Mouse (Mus musculus) heart, embryonic 10.5 days (tissue): ENCODE results near the gene E2f2. TPM values are rescaled to one million over a fixed set of nuclear protein-coding genes. Genes with fewer than 3 reads are reported as not detected.

ENCODE experiments used
- DNase-seq: peaks from one replicate; pipeline ENCODE4 v3.0.0-alpha.2; 2017; ENCODE audit warnings: low spot score
- H3K27ac ChIP-seq: fragments of 300-500 bp; sonication (generic); 2 replicates; pipeline ENCODE4 v1.5.1; 2016; ENCODE audit warnings: mild to moderate bottlenecking
- H3K27me3 ChIP-seq: fragments of 300-500 bp; sonication (generic); 2 replicates; pipeline ENCODE4 v1.6.1; 2016; ENCODE audit warnings: mild to moderate bottlenecking; ENCODE audit not compliant: poor library complexity, insufficient read depth, severe bottlenecking
- H3K36me3 ChIP-seq: fragments of 300-500 bp; sonication (generic); 2 replicates; pipeline ENCODE4 v1.6.1; 2016; ENCODE audit warnings: mild to moderate bottlenecking, moderate library complexity
- H3K4me1 ChIP-seq: fragments of 300-500 bp; sonication (generic); 2 replicates; pipeline ENCODE4 v1.6.1; 2016; ENCODE audit warnings: mild to moderate bottlenecking
- H3K4me3 ChIP-seq: fragments of 300-500 bp; sonication (generic); 2 replicates; pipeline ENCODE4 v1.5.1; 2016; ENCODE audit warnings: mild to moderate bottlenecking, moderate library complexity
- H3K9me3 ChIP-seq: fragments of 300-500 bp; sonication (generic); 2 replicates; pipeline ENCODE4 v1.6.1; 2016; ENCODE audit warnings: mild to moderate bottlenecking, moderate library complexity
- WGBS: fragments of 180-500 bp; shearing (Covaris S2); methylation state at CpG from one replicate; pipeline ENCODE4 v1.1.7; 2016; 5-methylcytosine and 5-hydroxymethylcytosine counted together
- polyA plus RNA-seq: library from polyadenylated mRNA; unstranded; fragments of >200 nt; fragmentation: Nextera tagmentation; extraction: Ambion mirVana; gene quantifications from 2 replicates; pipeline ENCODE4 v1.2.1, GENCODE M21; 2016

The E2f2 gene
- polyA plus RNA-seq, 1 experiment from 2014 or later: 6.3 TPM

DNA sequence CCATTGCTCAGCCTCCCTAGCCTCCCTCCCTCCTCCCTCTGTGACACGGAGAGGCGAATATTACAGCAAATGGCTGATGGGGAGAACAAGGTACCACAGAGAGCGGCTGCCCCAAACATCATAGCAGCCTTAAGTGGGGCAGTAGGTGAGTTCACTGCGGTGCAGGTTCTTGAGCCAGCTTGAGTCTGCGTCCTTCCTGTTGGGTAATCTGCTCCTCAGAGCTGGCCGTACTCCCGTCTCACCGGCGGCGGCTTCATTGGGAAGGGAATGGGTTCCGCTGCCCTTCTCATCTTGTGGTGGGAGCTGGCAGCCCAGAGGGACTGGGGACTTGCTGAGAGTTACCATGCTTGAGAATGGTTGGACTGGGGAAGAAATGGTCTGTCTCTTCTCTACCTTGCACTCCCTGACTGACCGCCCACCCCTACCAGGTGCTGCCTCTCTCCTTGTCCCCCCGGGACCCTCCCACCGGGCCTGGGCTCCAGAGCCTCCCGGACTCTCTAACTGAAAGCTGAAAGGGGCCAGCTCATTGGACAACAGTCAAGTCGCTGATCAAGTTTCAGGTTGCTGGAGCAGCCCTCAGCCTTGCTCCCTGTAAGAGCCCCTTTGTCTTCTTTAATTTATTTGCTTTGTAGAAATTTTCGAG lies 48.1 kb downstream of the E2f2 start:
- no peaks in the 10 kb centered on the region for H3K36me3 ChIP-seq
- H3K4me3 ChIP-seq: peak overlapping the region; percentile 47
- no peaks in the 10 kb centered on the region for H3K9me3 ChIP-seq
- DNase-seq: no peak
- peaks cover 45% of the 10 kb centered on the region for H3K4me1 ChIP-seq
- H3K27me3 ChIP-seq: peaks cover 36% of the 10 kb centered on the region
- WGBS: 5% methylated on average over 17 of the region's 17 CpGs
- peak overlapping the region; percentile 32; the same call in 1 of the 2 replicates for H3K27ac ChIP-seq

DNA sequence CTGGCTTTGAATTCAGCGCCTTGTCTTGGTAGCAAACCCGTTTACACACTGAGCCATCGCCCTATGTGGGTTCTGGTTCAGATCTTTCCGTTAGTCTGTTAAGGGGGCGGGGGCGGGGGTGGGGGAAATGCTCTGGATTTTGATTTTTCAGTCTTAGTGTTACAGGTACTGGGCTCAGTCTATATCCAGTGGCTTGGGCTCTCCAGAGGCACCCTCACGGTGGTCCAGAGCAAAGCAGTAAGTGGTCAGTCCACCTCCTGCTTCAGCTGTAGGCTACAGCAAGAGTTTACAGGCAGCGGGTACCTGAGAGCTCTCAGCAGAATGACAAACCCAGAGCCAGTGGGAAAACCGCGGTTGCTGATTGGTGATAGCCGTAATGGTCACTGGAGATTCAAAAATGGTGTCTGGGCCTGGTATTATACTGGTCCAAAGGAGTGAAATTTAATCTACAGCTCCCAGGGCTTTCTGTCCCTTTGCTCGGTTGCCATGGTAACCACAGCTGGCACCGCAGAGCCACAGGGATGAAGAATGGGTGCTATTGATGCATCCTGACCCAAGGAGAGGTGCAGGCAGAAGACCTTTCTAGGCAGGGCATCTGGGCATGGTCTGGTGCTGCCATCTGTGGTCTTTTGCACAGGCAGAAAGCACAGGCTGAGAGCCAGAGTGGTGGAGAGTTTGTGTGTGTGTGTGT lies 51.5 kb downstream of the E2f2 start:
- Histone ChIP-seq H3K27me3 (peaks cover 31% of the 10 kb centered on the region), H3K36me3 (no peaks in the 10 kb centered on the region), H3K27ac (no peak overlapping the region), H3K9me3 (no peaks in the 10 kb centered on the region), H3K4me3 (no peak overlapping the region), H3K4me1 (peaks cover 43% of the 10 kb centered on the region)
- DNase-seq: no peak
- 69% methylated on average over 13 of the region's 13 CpGs for WGBS

GRCm38 (mm10) chr4:136224240-136224559 lies 52.0 kb downstream of the E2f2 start:
- peaks cover 42% of the 10 kb centered on the region for H3K4me1 ChIP-seq
- no peaks in the 10 kb centered on the region for H3K36me3 ChIP-seq
- no peak overlapping the region for H3K27ac ChIP-seq
- H3K4me3 ChIP-seq: no peak overlapping the region
- H3K27me3 ChIP-seq: peaks cover 26% of the 10 kb centered on the region
- DNase-seq: no peak
- WGBS: 68% methylated on average over 5 of the region's 5 CpGs
- H3K9me3 ChIP-seq: no peaks in the 10 kb centered on the region

DNA sequence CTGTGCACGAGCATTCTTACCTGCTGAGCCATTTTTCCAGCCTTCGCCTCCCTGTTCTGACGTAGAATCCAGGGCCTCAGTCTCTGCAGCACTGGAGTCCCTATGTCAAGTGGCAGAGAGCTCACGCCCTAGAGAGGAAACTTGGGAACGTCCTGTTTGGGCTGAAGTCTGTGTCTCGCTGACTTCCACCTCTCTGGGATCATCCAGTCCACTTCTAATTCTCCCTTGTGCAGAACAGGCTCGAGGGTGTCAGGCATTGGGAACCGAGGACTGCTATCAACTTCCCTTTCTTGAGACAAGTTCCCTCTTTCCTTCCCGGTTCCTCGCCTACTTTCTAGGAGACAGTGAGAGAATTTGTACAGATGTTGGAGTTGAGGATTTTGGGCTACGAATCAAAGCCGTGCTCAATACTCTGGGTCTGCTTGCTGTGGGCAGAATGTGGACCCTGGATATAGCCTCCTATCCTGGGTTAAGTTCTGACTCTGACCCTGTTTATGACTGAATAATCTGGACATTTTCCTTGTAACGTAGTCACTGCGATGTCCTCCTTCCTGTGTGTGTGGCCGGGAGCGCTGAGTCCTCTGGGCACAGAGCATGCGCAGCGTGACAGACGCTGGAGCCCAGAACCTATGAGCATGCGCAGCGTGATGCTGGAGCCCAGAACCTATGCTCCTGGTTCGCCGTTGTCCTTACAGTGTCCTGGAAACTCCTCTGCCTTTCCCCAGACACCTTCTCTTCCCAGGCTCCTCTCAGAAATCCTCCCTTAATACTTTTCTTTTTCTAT lies 52.7 kb downstream of the E2f2 start:
- H3K27me3 ChIP-seq: peaks cover 20% of the 10 kb centered on the region
- H3K36me3 ChIP-seq: no peaks in the 10 kb centered on the region
- no peak for DNase-seq
- 76% methylated on average over 23 of the region's 23 CpGs for WGBS
- H3K27ac ChIP-seq: no peak overlapping the region
- no peaks in the 10 kb centered on the region for H3K9me3 ChIP-seq
- peaks cover 35% of the 10 kb centered on the region for H3K4me1 ChIP-seq
- no peak overlapping the region for H3K4me3 ChIP-seq

GRCm38 (mm10) chr4:136227408-136227807 lies 55.2 kb downstream of the E2f2 start:
- Histone ChIP-seq H3K27ac (no peak overlapping the region), H3K4me1 (peaks cover 25% of the 10 kb centered on the region), H3K27me3 (peaks cover 7% of the 10 kb centered on the region; the same call in 1 of the 2 replicates), H3K36me3 (no peaks in the 10 kb centered on the region), H3K4me3 (no peak overlapping the region), H3K9me3 (no peaks in the 10 kb centered on the region)
- DNase-seq: no peak
- 59% methylated on average over 7 of the region's 7 CpGs for WGBS

GRCm38 (mm10) chr4:136228640-136229039 lies 56.4 kb downstream of the E2f2 start:
- peaks cover 15% of the 10 kb centered on the region for H3K27me3 ChIP-seq
- no peak for DNase-seq
- 65% methylated on average over 5 of the region's 5 CpGs for WGBS

GRCm38 (mm10) chr4:136238669-136239068 lies 66.5 kb downstream of the E2f2 start:
- no peak overlapping the region for H3K27ac ChIP-seq
- H3K36me3 ChIP-seq: 0 out of 2 replicates have a peak, but pooled peaks cover 10% of the 10 kb centered on the region
- peaks cover 33% of the 10 kb centered on the region for H3K4me1 ChIP-seq
- WGBS: 11% methylated on average over 13 of the region's 13 CpGs
- H3K9me3 ChIP-seq: no peaks in the 10 kb centered on the region
- peak overlapping the region; percentile 33 for H3K4me3 ChIP-seq
- H3K27me3 ChIP-seq: peaks cover 81% of the 10 kb centered on the region
- DNase-seq: no peak

More at GRCm38 (mm10) chr4:136228640-136229039, 56.4 kb downstream of the E2f2 start:
- Histone ChIP-seq H3K36me3 (no peaks in the 10 kb centered on the region), H3K27ac (no peak overlapping the region), H3K9me3 (no peaks in the 10 kb centered on the region), H3K4me3 (no peak overlapping the region), H3K4me1 (peaks cover 24% of the 10 kb centered on the region)

DNA sequence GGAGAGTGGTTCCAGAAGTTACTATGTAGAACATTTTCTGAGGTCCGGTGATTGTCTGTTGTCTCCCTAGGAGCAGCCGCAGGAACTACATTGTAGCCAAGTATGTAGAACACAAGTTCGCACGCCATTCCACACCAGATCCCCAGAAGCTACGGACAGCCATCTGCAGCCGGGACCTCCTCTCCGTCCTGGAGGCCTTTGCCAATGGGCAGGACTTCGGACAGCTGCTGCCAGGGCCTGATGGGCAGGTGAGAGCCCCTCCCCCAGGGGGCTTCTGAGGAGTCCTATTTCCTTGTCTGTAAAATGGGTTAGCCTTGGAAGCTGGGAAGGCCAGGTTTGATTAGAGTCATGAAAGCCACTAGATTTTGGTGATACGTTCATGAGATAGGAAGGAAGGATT lies 66.9 kb downstream of the E2f2 start:
- 59% methylated on average over 9 of the region's 9 CpGs for WGBS
- no peaks in the 10 kb centered on the region for H3K9me3 ChIP-seq
- no peak overlapping the region for H3K4me3 ChIP-seq
- peaks cover 81% of the 10 kb centered on the region for H3K27me3 ChIP-seq
- H3K4me1 ChIP-seq: peaks cover 34% of the 10 kb centered on the region
- 0 out of 2 replicates have a peak, but pooled peaks cover 9% of the 10 kb centered on the region for H3K36me3 ChIP-seq
- DNase-seq: no peak
- no peak overlapping the region for H3K27ac ChIP-seq

DNA sequence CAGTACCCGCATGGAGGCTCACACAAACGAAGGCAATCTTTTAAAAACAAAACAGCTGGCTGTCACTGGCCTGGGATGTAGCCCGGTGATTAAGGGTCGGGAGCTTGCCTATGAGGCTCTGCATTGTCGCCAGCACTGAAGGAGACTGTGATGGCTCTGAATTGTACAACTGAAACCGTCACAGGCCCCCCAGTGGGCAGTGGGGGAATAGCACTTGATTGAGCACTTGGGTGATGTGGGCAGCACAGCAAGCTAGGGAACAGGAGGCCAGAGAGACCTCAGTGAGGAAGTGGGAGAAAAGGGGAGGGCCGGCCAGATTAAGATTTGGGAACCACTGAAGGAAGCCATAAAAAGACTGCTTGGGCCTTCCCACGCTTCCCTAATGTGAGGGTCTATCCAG lies 67.4 kb downstream of the E2f2 start:
- DNase-seq: peak; percentile 87
- 0 out of 2 replicates have a peak, but pooled peaks cover 6% of the 10 kb centered on the region for H3K36me3 ChIP-seq
- H3K4me3 ChIP-seq: no peak overlapping the region
- peaks cover 80% of the 10 kb centered on the region for H3K27me3 ChIP-seq
- 17% methylated on average over 8 of the region's 8 CpGs for WGBS
- H3K4me1 ChIP-seq: peaks cover 39% of the 10 kb centered on the region
- H3K27ac ChIP-seq: no peak overlapping the region
- no peaks in the 10 kb centered on the region for H3K9me3 ChIP-seq

- WGBS: 54% methylated on average over 14 of the region's 14 CpGs
- peaks cover 44% of the 10 kb centered on the region for H3K4me1 ChIP-seq
- no peak for DNase-seq
- no peak overlapping the region for H3K4me3 ChIP-seq
- H3K27ac ChIP-seq: no peak overlapping the region
- H3K27me3 ChIP-seq: peaks cover 83% of the 10 kb centered on the region
- H3K36me3 ChIP-seq: 0 out of 2 replicates have a peak, but pooled peaks cover 6% of the 10 kb centered on the region
- H3K9me3 ChIP-seq: no peaks in the 10 kb centered on the region
Observed at GRCm38 (mm10) chr4:136240123-136240522, 67.9 kb downstream of the E2f2 start.

GRCm38 (mm10) chr4:136240955-136241354 lies 68.8 kb downstream of the E2f2 start:
- Histone ChIP-seq H3K4me1 (peaks cover 48% of the 10 kb centered on the region), H3K27ac (no peak overlapping the region), H3K36me3 (0 out of 2 replicates have a peak, but pooled peaks cover 6% of the 10 kb centered on the region), H3K9me3 (no peaks in the 10 kb centered on the region), H3K27me3 (peaks cover 92% of the 10 kb centered on the region), H3K4me3 (no peak overlapping the region)
- no peak for DNase-seq
- 59% methylated on average over 8 of the region's 8 CpGs for WGBS

- H3K27me3 ChIP-seq: peaks cover 93% of the 10 kb centered on the region
- no peak for DNase-seq
- no peak overlapping the region for H3K4me3 ChIP-seq
- WGBS: 44% methylated on average over 8 of the region's 8 CpGs
- no peak overlapping the region for H3K27ac ChIP-seq
- peaks cover 60% of the 10 kb centered on the region for H3K4me1 ChIP-seq
- H3K36me3 ChIP-seq: 0 out of 2 replicates have a peak, but pooled peaks cover 6% of the 10 kb centered on the region
- no peaks in the 10 kb centered on the region for H3K9me3 ChIP-seq
Observed at GRCm38 (mm10) chr4:136242065-136242703, 70.0 kb downstream of the E2f2 start.
